Mouse (Mus musculus) hindbrain, postnatal 0 days (tissue): ENCODE results near the gene Dusp2. TPM values are rescaled to one million over a fixed set of nuclear protein-coding genes. Genes with fewer than 3 reads are reported as not detected.

ENCODE experiments used
- ATAC-seq: fragments of 200-750 bp; cut with Nextera tagmentation; 2 replicates; pipeline ENCODE4 v1.8.0; 2017; ENCODE audit warnings: mild to moderate bottlenecking, moderate TSS enrichment, moderate library complexity
- DNase-seq: peaks from one replicate; pipeline ENCODE4 v3.0.0-alpha.2; 2015; ENCODE audit warnings: low spot score
- H3K27ac ChIP-seq: fragments of 300-500 bp; sonication (generic); 2 replicates; pipeline ENCODE4 v1.5.1; 2014; ENCODE audit warnings: mild to moderate bottlenecking
- H3K27me3 ChIP-seq: fragments of 300-500 bp; sonication (generic); 2 replicates; pipeline ENCODE4 v1.6.1; 2014; ENCODE audit warnings: low read length, mixed read lengths; ENCODE audit not compliant: insufficient read depth
- H3K36me3 ChIP-seq: fragments of 300-500 bp; sonication (generic); 2 replicates; pipeline ENCODE4 v1.6.1; 2014; ENCODE audit warnings: low read length, mixed read lengths; ENCODE audit not compliant: insufficient read depth
- H3K4me1 ChIP-seq: fragments of 300-500 bp; sonication (generic); 2 replicates; pipeline ENCODE4 v1.6.1; 2014; ENCODE audit warnings: antibody characterized with exemption, low read length, mixed read lengths; ENCODE audit not compliant: insufficient read depth
- H3K4me2 ChIP-seq: fragments of 300-500 bp; sonication (generic); 2 replicates; pipeline ENCODE4 v1.6.1; 2014; ENCODE audit warnings: low read depth, mild to moderate bottlenecking, low read length, moderate library complexity, mixed read lengths
- H3K4me3 ChIP-seq: fragments of 300-500 bp; sonication (generic); 2 replicates; pipeline ENCODE4 v1.5.1; 2014; ENCODE audit warnings: low read length
- H3K9ac ChIP-seq: fragments of 300-500 bp; sonication (generic); replicated peaks from 2 replicates; pipeline ENCODE4 v1.6.1; 2014; ENCODE audit warnings: mild to moderate bottlenecking, low read length, moderate library complexity, mixed read lengths
- H3K9me3 ChIP-seq: fragments of 300-500 bp; sonication (generic); 2 replicates; pipeline ENCODE4 v1.6.1; 2016; ENCODE audit warnings: low read length, mixed read lengths
- CTCF ChIP-seq: IDR thresholded peaks from 2 replicates; pipeline ENCODE4 v1.5.1; 2016; ENCODE audit warnings: antibody characterized with exemption, control low read depth, low read depth
- WGBS: fragments of 180-500 bp; shearing (Covaris S2); extraction: QIAGEN DNeasy Blood & Tissue Kit; methylation state at CpG from one replicate; pipeline ENCODE4 v1.1.7; 2014; 5-methylcytosine and 5-hydroxymethylcytosine counted together
- polyA plus RNA-seq: library from polyadenylated mRNA; unstranded; fragments of >200 nt; fragmentation: Nextera tagmentation; extraction: Ambion mirVana; gene quantifications from 2 replicates; pipeline ENCODE4 v1.2.1, GENCODE M21; 2015
- total RNA-seq: library from RNA; depleted of rRNA; stranded (reverse); fragments of >200 nt; gene quantifications from 2 replicates; pipeline ENCODE4 v1.2.3, GENCODE M21; 2014

Gene Dusp2
- total and polyA plus RNA-seq, 2 experiments from 2014 or later = 8.7 to 19.9 TPM

DNA sequence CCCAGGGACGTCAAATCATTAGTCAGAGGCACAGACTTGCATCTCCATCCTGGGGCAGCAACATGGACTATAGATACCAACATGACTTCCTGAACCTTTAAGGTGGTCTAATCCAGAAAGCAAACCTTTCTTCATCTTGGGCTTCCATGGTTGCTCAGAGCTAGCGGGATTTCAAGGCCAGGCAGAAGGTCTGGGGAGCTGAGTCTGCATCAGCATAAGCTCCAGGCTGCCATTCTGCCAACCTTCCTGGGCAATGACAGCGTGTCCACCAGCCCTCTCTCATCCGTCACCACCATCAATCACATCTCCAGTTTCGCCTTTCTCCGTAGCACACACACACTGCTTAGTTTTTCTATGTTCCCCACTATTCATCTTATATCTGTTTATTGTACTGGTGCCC lies 3.3 kb downstream of the Dusp2 start:
- peaks cover 12% of the 10 kb centered on the region for H3K4me1 ChIP-seq
- TF ChIP-seq CTCF = no peak
- WGBS = 79% methylated on average over 6 of the region's 6 CpGs
- no peak overlapping the region for H3K4me2 ChIP-seq
- ATAC-seq (no peak), DNase-seq (no peak)
- no peak overlapping the region for H3K9ac ChIP-seq
- peaks cover 4% of the 10 kb centered on the region for H3K27me3 ChIP-seq
- H3K27ac ChIP-seq = no peak overlapping the region
- no peaks in the 10 kb centered on the region for H3K9me3 ChIP-seq
- no peaks in the 10 kb centered on the region for H3K36me3 ChIP-seq
- no peak overlapping the region for H3K4me3 ChIP-seq

DNA sequence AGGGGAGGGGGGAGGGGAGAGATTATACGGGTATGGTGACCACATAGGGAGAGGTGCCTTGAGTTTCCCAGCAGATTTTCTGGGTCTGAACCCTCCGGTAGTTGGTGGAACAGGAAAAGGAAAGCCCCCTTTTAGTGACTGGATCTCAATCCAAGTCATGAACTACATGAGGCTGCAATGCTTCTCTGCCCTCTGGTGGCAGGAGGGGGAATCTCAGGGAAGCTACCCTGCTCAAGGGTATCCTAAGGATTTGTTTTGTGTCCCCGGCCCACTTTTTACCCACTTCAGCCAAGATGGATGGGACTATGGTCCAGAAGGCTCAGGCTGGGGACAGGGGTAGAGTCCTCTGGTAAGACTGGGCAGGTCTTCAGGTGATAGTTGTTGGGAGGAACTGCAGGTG lies 5.2 kb downstream of the Dusp2 start:
- no peak overlapping the region for H3K27ac ChIP-seq
- no peaks in the 10 kb centered on the region for H3K9me3 ChIP-seq
- no peaks in the 10 kb centered on the region; the same call in 1 of the 2 replicates for H3K27me3 ChIP-seq
- ATAC-seq = 0 out of 2 replicates have a peak, but pooled peaks have one; percentile 11
- no peak overlapping the region for H3K9ac ChIP-seq
- no peaks in the 10 kb centered on the region for H3K36me3 ChIP-seq
- H3K4me2 ChIP-seq = no peak overlapping the region
- peaks cover 7% of the 10 kb centered on the region for H3K4me1 ChIP-seq
- WGBS = 14% methylated on average over 3 of the region's 3 CpGs
- peak; percentile 86 for TF ChIP-seq CTCF
- H3K4me3 ChIP-seq = no peak overlapping the region
- DNase-seq = peak; percentile 62

GRCm38 (mm10) chr2:127346334-127346733 lies 10.4 kb downstream of the Dusp2 start:
- ATAC-seq (no peak), DNase-seq (no peak)
- Histone ChIP-seq H3K27me3 (no peaks in the 10 kb centered on the region), H3K27ac (no peak overlapping the region), H3K4me3 (no peak overlapping the region), H3K9me3 (no peaks in the 10 kb centered on the region), H3K4me1 (no peaks in the 10 kb centered on the region), H3K4me2 (no peak overlapping the region), H3K9ac (no peak overlapping the region), H3K36me3 (no peaks in the 10 kb centered on the region)
- peak; percentile 43 for TF ChIP-seq CTCF
- whole genome bisulfite sequencing = 80% methylated on average over 1 of the region's 1 CpGs

GRCm38 (mm10) chr2:127347147-127347985 lies 11.4 kb downstream of the Dusp2 start:
- ATAC-seq (peak; percentile 56; the same call in 1 of the 2 replicates), DNase-seq (no peak)

DNA sequence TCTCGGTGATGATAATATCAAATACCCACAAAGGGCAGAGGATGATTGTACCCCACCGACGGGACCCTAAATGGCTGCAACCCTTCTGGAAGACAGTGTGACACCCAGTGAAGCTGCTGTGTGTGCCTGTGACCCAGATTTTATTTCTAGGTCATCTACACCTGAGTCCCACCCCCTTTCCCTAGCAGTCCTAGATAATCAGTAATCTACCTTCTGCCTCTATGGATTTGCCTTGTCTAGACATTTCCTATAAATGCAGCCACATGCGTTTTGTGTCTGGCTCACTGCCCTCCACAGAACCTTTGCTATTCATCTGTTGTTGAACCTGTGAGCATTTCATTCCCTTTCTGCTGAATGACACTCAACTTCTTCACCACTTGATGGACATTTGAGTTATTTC lies 17.9 kb downstream of the Dusp2 start:
- TF ChIP-seq CTCF = no peak
- Histone ChIP-seq H3K4me2 (no peak overlapping the region), H3K36me3 (no peaks in the 10 kb centered on the region), H3K27me3 (no peaks in the 10 kb centered on the region), H3K9ac (no peak overlapping the region), H3K27ac (no peak overlapping the region), H3K4me1 (no peaks in the 10 kb centered on the region), H3K9me3 (no peaks in the 10 kb centered on the region), H3K4me3 (no peak overlapping the region)
- no peak; the same call in 1 of the 2 replicates for ATAC-seq
- DNase-seq = no peak
- WGBS = 78% methylated on average over 4 of the region's 4 CpGs

More at GRCm38 (mm10) chr2:127347147-127347985, 11.4 kb downstream of the Dusp2 start:
- H3K36me3 ChIP-seq = no peaks in the 10 kb centered on the region
- no peaks in the 10 kb centered on the region for H3K9me3 ChIP-seq
- no peak overlapping the region for H3K4me3 ChIP-seq
- H3K4me1 ChIP-seq = no peaks in the 10 kb centered on the region
- TF ChIP-seq CTCF = no peak
- H3K27me3 ChIP-seq = no peaks in the 10 kb centered on the region
- H3K9ac ChIP-seq = no peak overlapping the region
- WGBS = 70% methylated on average over 13 of the region's 13 CpGs
- H3K27ac ChIP-seq = no peak overlapping the region
- H3K4me2 ChIP-seq = no peak overlapping the region

DNA sequence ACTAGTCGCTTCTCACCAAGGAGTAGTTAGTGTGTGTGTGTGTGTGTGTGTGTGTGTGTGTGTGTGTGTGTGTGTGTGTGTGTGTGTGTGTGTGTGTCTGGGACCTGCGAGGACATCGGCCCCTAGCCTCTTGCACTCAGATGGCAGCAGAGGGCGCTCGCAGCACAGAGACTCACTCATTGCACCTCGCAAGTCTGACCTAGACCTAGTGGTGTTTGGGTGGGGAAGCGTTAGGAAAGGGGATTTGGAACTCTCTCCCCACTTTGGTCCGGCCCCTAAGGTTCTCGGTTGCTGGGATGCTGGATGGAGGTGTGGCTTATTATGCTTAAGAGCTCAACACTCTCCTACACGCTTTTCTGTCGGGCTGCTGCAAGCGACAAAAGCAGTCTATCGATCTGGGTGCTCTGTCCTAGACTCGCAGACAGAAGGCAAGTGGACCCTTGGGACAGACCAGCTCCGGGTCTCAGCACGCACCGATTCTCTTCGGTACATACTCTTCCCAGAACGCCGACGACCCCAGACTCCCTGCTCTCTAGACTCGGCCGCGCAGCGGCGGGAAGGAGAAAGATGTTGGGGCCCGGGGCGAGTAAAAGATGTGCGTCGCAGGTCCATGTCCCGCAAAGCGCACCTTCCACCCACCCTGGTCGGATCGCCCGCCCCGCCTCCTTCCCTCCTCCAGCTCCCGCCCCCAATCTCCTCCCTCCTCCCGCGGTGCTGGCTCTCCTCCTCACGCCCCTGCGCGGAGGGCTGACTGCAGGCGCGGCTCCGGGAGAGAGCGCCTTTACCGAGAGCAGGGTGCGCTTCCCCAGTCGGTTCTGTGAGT lies 26.7 kb downstream of the Dusp2 start, which contains the start of gene Adra2b:
Gene Adra2b, plus strand, starts transcription at position 750 of the 823 bp plus-strand sequence.
- peak; percentile 91 for TF ChIP-seq CTCF
- ATAC-seq = peak; percentile 81

More for the DNA sequence above, 26.7 kb downstream of the Dusp2 start, which contains the start of gene Adra2b:
- Histone ChIP-seq H3K27ac (no peak within 1 kb of the TSS), H3K9ac (0 out of 2 replicates have a peak within 1 kb of the TSS, but pooled peaks have one; percentile 30), H3K4me1 (0 out of 2 replicates have a peak, but pooled peaks cover 7% of the 10 kb centered on the region), H3K36me3 (no peaks in the 10 kb centered on the region), H3K27me3 (peaks cover 54% of the 10 kb centered on the region), H3K4me3 (peak within 1 kb of the TSS; percentile 39), H3K4me2 (peak within 1 kb of the TSS; percentile 67), H3K9me3 (no peaks in the 10 kb centered on the region)
- WGBS = 1% methylated on average over 44 of the region's 49 CpGs
- peak; percentile 90 for DNase-seq
